Mouse (Mus musculus): Measurements from ENCODE around the gene Tab1. TPM values are rescaled to one million over a fixed set of nuclear protein-coding genes. Genes with fewer than 3 reads are reported as not detected.

Gene Tab1
- total RNA-seq (2021): 10 to 100 TPM; 16.3 to 28.9 TPM
- long read RNA-seq, experiment 1, transcript Tab1-201 (11 exons, 2,964 nt): major isoform, 30 of 50 reads
- long read RNA-seq, experiment 1, partial matches to known transcripts: 5 of 50 reads
- long read RNA-seq, experiment 1, other reads (novel, unspliced or antisense): 15 of 50 reads
- long read RNA-seq, experiment 2, transcript Tab1-201 (11 exons, 2,964 nt): major isoform, 42 of 53 reads
- long read RNA-seq, experiment 2, partial matches to known transcripts: 4 of 53 reads
- long read RNA-seq, experiment 2, other reads (novel, unspliced or antisense): 7 of 53 reads

GRCm38 (mm10) chr15:80132993-80133586 is at the start of gene Tab1:
Tab1 (plus strand) TSS chr15:80133127.
- DNase-seq: peak; percentile 94

DNA sequence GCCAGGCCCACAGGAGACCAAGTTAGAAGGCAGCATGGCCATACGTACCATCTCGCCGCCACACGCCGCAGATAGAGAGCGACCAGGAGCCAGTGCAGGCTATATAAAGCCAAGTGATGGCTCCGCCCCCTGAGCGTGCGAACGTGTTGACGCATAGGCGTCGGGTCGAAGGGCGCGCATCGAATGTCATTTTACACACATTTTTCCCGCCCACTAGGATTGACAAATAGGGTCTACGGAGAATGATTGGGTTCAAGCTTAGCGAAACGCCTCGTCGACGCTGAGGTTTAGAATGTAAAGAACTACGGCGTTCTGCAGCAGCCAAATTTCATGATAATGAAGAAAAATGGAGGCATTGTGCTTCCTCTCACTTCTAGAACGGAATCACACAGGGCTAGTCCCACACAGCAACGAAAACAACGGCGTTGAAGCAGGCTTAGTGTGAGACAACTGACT is 49.6 kb upstream of the Tab1 start:
- peak; percentile 97 for DNase-seq

GRCm38 (mm10) chr15:80083740-80084139 is 49.2 kb upstream of the Tab1 start:
- DNase-seq: peak; percentile 40

GRCm38 (mm10) chr15:80087406-80088012 is 45.4 kb upstream of the Tab1 start:
- no peak for DNase-seq

DNA sequence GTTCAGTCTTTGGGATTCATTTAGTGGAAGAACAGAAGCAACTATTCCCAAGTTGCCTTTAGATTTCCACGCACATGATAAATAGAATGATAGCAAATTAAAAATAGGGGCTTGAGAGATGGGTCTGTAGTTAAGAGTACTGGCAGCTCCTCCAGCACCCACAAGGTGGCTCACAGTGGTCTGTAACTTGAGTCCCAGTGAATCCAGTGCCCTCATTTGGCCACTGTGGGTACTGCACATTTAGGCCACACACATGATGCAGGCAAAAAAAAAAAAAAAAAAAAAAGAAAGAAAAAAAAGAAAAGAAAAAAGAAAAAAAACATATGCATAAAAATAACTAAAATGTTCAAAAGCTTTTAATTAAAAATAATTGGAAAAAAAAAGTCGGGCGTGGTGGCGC is 44.3 kb upstream of the Tab1 start:
- DNase-seq: peak; percentile 92

DNA sequence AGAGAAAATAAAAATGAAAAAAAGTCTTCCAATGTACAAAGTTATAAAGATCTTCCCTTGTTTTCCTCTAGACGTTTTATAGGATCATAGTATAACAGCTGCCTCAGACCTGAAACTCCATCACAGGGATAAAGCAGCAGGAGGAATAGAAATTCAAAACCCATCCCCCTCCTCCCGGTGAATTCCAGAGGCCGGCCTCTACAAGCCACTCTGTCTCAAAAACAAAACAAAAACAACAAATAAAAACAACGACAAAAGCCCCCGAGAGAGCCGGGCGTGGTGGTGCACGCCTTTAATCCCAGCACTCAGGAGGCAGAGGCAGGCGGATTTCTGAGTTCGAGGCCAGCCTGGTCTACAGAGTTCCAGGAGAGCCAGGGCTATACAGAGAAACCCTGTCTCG is 42.8 kb upstream of the Tab1 start:
- no peak for DNase-seq

GRCm38 (mm10) chr15:80090741-80091120 is 42.2 kb upstream of the Tab1 start:
- peak; percentile 43 for DNase-seq

- DNase-seq: peak; percentile 91
These were observed 41.6 kb upstream of the Tab1 start, which contains the start of the genes Syngr1 and Rpl3 for GRCm38 (mm10) chr15:80091121-80091955. Syngr1 (plus strand) TSS chr15:80091334. Rpl3 (minus strand) TSS chr15:80091868.

DNA sequence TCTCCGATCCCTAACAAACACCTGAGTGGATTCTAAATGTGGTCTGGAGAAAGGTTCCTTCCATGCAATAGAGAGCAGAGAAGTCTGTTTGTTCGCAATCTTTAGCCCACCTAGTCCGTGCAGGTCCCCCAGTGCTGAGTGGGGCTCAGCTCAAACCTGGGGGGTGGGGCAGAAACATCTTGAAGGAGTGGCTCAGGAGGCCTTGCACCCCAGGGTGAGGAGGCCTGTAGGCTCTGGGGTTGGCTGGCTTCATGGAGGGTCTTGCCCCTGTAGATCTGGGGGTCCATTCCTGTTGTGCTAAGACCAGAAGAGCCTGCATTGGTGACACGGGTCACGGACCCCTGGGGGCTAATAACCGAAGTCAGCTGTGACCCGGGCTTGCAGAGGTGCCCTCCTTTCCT is 40.9 kb upstream of the Tab1 start:
- no peak for DNase-seq

- peak; percentile 58 for DNase-seq
These were observed 40.3 kb upstream of the Tab1 start for GRCm38 (mm10) chr15:80092599-80092998.

DNA sequence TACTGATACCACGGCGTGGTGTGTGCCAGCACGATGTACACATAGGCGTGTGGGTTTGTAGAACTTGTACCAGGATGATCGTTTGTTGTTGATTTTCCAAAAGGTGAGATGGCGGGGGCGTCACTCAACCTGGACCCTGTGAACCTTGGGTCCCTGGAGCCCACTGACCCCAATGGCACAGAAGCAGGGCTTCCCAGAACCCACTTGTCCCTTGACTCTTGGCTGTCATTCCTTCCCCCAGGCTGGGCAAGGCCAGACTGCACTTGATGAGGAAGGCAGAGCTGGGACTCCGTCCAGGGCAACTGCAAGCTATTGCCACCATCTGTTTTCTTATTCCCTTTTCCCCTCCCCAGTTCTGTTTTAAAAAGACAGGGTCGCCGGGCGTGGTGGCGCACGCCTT is 38.7 kb upstream of the Tab1 start:
- no peak for DNase-seq

DNA sequence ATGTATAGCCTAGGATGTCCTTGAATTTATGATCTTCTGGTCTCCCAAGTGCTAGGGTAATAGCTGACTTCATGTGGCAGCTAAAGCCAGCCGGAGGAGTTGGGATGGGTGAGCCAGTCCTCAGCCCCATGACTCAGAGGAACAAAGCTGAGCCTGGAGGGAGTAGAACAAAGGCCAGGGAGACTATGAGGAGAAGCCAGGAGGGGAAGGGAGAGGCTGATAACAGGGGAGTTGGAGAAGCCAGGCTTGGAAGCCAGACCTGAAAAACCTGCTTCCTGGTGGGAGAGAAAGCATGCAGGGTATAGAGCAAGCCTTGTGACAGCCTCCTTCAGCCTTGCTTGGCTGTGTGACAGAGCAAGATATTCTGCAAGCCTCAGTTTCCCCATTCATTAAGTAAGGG is 37.3 kb upstream of the Tab1 start:
- no peak for DNase-seq

DNA sequence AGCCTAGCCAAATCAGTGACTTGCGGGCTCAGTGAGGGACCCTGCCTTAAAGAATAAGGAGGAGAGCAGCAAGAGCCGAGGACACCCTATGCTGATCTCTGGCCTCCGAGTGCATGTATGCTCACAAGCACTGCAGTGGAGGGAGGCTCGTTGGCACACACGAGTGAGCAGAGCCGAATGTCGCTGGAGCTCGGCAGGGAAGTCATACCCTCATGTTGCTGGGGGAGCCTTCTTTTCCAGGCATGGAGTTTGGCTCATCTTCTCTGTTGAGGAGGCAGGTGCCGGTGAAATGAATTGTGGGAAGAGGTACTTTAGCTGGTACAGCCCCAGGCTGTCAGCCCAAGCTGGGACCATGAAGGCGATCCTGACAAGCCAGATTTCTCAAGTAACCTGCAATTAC is 36.5 kb upstream of the Tab1 start:
- DNase-seq: no peak

DNA sequence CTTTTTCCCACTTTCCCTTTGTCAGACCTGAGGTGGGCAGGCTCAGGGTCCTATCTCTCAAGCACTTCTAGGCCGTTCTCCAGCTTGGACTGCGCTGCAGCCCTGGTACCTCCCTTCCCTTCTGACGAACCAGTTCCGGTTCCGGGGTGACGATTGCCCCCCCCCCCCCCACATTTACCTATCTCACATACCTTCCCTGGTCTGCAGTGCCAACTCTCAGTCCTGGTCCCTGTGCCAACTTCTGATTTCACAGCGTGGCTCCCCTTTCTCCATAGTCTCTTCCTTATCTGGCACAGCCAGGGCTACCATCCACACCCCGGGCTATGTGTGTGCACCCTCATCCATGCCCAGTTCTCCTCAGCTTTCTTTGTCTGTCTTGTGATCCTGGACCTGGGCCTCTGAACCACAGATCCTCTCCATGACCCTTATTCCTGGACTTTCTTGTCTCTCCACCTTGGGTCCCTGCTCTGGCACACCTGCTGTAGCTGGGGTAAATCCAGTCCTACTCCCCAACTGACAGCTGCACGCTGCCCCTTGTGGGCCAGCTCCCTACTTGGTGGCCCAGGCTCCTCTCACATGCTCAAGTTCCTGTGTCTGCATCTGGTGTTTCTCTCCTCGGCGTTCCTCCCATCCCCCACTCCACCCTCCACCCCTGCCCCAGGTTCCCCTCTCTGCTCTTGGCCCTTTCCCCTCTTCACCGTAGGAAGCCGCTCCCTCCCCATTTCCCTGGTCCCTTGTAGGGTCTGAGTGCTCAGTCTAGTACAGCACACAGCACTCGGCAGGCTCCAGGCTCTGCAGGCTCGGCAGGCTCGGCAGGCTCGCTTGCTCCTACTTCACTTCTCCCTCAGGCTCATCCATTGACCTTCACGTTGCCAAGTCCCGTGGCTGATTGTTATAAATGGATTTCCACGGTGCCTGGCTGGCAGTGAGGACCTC is 35.7 kb upstream of the Tab1 start:
- DNase-seq: peak; percentile 80

DNA sequence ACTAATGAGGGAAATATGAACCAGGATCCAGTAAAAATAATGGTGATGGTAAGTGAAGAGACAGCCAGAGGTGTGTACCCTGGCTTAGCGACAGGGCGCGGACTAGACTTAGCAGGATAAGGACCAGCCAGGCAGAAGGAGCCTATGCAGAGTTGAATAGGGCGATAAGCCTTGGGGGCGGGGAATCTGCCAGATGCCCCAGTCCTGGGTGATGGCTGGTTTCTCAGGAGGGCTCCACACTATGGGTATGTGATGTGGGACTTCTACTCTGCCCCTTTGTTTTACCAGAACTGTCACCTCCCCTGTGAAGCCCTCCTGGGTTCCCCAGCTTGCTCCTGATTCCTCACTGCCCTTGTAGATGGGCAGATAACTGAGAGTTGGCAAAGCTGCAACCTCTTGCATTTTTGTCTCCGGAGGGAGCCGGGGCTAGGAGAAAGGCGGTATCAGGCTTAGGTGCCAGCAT is 34.9 kb upstream of the Tab1 start:
- DNase-seq: no peak

- DNase-seq: peak; percentile 64
These were observed 34.1 kb upstream of the Tab1 start for GRCm38 (mm10) chr15:80098809-80099208.

GRCm38 (mm10) chr15:80099477-80099876 is 33.5 kb upstream of the Tab1 start:
- DNase-seq: no peak

- DNase-seq: no peak
These were observed 32.7 kb upstream of the Tab1 start for GRCm38 (mm10) chr15:80100196-80100595.

- no peak for DNase-seq
These were observed 32.1 kb upstream of the Tab1 start for GRCm38 (mm10) chr15:80100871-80101270.

DNA sequence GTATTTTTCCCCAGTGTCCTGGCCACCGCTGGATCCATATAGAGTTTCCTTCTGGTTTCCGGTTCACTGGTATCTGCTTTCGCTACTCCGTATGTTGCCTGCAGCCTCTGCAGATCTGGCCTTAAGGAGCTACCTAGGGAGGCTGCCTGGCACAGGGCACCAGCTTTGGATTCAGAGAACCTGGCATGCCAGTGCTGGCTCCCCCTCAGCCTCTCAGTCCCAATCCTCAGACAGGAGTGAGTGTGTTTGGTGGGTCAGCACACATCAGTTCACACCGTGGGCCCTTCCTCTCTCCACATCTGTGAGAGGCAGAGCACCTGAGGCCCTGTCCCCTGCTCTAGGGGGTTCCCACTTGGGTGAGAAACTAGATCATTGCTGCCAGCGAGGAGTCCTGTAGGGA is 31.4 kb upstream of the Tab1 start:
- no peak for DNase-seq

- no peak for DNase-seq
These were observed 30.4 kb upstream of the Tab1 start for GRCm38 (mm10) chr15:80102495-80102894.
